Mouse (Mus musculus) hindlimb bud, embryonic 11.5 days (tissue): Measurements from ENCODE around the gene Tns1.

Source experiments
- DNase-seq: peaks from one replicate; pipeline ENCODE4 v3.0.0-alpha.2; 2012; ENCODE audit warnings: low read depth, low spot score; ENCODE audit errors: extremely low spot score

The Tns1 gene

DNA sequence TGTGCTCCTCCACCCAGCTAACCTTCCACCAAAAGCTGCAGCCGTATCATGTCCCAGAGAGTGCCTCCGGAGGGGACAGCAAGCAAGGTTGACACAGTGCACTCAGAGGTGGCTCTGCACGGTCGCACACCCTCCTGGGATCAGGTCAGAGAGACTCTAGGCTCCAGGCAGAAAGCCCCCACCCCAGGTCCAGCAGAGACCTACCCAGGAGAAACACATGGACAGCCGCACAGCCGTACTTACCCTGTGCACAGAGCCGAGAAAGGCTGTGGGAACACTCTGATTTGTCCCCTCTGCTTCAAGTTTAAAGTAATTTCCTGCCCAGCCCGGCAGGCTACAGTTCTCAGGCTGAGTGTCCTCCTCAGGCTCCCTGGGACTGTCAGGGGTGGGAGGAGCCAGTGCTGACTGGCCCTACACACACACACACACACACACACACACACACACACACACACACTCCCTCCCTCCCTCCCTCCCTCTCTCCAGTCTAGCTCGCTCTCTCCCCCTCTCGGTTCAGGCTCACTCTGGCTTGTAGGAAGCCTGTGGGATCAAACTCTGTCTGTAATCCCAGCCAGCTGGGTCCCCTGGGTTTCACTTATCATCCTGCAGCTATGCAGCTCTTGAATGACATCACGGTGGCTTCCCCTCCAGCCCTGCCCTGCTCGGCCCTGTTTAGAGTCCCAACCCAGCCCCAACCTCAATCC is 161.4 kb downstream of the Tns1 start:
- no peak for DNase-seq

DNA sequence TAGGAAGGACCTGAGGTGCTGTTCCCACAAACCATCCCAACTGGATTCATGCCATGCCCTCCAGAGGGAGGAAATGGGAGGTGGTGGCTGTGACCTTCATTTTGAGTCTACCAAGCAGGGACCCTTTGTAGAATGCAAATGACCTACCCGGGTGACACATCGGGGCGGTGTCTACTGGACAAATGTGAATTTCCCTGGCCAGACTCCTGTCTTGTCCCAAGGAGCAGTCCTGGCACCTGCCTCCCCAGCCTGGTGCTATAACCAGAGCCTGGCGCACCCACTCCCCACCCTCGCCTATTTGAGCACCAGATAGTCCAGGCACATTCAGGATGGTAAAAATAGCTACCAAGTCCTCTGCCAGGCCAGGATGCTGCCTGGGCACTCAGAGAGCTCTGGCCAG is 162.2 kb downstream of the Tns1 start:
- no peak for DNase-seq

DNA sequence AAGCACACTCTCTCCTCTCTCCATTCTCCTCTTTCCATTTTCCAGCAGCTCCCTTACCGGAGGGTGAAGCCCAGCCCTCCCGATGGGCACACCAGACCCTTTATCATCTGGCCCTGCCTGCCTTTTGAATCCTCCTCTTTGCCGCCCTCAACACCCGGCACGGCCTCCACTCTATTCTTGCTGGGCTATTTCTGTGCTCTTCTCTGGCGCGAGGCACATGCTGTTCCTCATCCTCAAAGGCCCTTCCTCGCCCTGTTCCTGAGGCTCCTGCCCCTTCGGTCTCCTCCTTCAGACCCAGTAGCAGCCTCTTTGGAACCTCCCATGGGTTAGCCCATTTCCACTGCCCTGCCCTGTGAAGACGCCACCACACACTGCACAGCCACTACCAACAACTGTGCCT is 164.5 kb downstream of the Tns1 start:
- DNase-seq: no peak

DNA sequence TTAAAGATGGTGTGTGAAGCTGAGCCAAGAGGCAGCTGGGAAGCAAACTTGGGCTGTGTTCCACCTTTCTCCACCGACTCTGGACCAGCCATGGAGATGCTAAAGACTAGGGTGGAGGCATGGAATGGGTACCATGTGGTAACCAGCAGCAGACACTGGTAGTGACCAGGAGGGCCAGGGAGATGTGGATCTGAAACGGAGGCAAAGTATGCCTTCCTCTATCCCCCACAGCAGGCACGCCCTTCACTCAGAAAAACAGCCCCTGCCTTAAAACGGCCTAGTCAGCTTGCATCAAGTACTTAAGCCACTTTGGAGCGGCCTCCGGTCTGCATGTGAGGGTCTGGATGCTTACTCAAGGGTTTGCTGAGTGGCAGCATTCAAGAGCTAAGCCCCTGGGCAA is 164.9 kb downstream of the Tns1 start:
- no peak for DNase-seq

DNA sequence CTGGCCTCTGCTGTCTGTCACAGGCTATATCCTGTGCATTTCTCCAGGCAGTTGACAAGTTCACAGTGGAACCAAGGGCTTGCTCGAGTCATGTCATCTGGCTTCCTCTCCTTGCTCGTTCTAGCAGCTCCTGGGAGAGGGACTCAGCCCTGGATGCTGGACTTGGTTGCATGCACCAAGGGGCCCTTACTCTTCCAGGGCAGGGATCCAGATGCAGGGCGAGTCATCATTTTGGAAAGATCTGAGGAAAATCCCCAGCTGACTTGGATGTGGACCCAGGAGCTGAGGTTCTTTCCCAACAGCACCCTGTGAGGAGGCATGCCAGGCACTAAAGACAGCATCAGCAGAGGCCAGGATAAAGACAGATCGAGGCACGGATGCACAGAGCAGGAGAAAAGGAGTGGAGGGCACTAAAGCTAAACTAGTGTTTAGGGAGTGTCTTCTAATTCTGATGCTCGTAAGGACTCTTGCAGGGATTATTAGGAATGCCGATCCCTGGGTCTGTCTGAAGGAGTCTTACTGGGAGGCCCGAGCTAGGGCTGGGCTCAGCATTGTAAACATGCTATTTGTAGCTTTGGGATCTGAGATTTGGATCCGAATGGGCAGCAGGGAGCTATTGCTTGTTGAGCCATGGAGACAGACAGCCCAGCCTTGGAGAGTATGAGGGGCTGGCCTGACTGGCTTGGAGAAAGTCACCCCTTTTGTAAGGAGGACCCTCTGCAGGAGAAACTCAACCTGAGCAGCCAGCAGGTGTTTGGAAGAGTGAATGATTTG is 165.9 kb downstream of the Tns1 start:
- no peak for DNase-seq

DNA sequence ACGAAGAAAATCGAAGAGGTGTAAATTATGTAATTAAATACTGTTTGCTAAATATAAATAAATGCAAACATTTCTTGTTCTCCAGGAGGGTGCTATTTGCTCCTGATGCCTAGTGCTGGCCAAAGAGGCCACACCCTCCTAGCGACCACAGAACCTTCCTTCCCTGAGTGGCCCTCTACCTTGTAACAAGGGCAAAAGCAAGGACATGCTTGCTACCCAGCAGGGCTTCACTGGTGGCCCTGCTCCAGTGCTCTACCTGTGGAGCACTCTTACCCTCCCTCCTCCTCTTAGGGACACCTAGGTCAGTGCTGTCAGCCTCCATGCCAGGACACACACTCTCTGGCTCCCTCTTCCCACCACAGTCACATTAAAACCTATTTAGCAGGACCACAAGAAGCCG is 166.8 kb downstream of the Tns1 start:
- no peak for DNase-seq

DNA sequence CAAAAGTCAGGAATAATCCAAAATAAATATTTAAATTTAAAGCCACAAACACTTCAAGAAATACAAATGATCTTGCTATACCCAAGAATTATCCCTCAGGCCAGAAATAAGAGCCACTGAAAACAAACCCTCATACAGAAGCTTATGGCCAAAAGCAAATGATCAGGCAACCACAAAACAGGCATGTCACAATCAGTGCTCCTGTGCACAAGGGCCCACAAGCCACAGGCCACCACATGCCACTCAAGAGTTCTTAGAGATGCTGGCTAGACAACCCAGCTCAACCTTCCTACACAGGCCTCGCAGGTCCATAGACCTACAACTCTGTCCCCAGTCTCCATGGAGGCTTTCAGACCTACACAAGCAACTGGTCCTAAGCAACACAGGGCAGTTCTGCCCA is 167.9 kb downstream of the Tns1 start:
- DNase-seq: no peak

DNA sequence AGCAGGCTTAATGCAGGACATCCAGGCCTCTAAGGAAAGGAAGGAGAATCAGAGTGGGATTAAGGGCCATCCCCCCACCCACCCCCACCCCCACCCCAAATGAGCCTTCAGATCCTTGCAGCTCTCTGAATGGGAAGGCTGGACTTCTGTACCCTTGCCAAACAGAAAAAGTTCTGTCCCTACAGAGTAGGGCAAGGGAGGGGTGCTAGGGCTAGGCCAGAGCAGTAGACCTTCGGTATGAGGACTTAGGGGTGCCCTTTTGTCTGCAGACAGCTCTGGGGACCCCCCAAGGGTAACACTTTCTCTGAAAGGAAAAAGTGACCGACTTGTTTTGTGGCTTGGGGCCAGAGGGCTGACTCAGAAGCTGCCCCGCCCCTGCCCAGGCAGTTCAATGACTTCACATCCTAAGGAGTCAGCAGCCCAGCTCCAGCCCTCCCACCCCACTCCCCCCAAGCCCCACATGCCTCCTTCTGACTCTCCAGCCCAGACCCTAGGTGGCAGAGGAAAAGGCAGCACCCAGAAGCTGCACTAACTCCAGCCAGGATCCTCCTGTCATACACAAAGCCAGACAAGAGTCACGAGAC is 168.9 kb downstream of the Tns1 start:
- DNase-seq: no peak

DNA sequence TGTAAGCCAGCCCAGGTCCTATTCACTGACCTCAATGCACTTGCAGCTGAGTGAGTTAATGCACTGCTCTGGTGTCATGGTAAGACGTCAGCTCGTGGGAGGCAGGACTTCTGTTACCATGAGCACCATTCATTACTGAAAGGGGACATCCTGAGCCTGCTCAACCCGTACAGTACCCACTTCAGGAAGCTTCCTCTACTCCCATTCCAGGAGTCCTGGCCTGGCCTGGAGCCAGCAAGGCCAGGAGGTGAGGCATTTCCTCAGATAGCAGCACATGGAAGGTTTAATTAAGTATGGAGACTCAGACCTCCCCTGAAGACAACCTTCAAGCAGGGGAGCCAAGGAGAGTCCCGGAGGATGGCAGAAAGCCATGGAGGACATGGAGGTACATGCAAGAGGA is 169.6 kb downstream of the Tns1 start:
- no peak for DNase-seq

DNA sequence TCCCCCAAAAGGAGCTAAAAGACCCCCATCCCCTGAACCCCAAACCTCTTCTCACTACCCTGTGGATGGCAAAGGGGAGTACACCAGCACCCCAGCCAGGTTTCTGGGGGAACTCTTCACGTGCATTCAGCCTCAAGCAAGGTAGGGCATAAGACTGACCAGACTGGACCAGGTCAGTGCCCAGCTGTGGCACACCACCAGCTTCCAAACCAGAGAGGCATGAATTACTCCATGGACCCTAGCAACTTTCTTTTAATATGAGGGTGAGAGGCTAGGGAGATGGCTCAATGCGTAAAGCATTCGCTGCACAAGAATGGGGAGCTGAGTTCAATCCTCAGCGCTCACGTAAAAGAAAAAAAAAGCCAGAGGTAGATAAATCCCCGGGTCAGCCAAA is 170.2 kb downstream of the Tns1 start:
- DNase-seq: no peak

DNA sequence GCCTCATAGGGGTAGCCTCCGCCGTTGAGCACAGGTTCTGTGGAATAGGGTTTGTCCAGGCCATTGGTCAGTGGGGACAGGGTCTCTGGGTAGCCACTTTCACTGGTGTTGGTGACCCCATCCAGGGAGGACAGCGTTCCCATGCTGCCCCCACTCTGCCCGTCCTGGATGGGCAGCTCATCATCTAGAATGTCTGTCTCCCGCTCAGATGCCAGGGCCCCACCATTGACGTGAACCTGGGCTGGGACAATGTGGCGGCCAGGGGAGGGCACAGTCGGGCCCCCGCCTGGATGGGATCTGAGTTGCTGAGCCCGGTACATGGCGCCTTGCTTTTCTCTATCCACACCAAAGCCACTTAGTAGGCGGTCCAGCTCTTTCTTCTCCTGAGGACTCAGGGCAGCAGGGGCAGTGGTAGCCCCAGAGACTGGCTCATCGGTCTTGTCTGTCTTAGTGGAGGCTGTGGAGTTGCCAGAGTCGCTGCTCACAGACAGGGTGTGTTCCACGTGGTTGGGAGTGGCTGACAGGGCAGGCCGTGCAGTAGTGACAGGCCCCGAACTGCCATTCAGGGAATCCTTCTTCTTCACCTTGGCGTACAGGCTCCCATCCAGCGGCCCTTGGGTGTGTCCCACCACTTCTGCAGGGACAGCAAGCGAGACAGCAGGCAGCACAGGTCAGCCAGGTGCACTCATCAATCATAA is 170.8 kb downstream of the Tns1 start:
- no peak for DNase-seq

DNA sequence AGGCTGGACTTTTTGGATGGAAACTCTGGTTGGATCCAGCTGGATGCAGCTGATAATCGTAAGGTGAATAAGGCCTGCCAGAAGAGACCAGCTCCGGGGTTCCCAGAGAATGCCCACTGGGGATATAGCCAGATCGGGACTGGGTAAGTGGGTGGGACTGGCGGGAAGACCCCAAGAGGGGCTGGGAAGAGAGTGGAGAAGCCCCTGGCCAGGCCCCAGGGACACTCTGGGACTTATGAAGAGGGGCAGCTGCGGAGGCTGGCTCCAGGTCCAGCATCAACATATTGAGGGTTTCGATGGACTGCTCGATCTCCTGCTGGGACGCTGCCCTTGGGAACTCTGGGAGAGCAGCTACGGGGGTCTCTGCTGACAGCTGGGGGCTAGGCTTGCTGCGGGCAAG is 171.7 kb downstream of the Tns1 start:
- DNase-seq: no peak

DNA sequence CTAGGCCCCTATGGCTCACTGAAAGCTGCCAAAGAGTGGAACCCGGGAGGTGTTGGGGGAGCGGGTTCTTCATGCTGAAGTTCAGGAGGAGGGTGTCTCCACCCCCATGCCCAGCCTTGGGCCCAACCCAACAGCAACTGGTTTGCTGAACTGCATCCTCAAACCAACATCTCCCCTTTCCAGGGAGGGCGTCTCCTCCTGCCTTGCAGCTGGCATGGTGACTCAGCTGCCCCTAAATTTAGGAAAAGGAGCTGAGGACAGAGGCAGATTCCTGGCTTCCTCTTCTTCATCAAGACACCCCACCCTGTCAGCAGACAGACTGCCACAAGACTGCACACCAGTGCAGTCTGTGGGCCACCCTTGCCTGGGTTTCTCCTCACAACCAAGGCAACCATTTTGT is 173.1 kb downstream of the Tns1 start:
- no peak for DNase-seq

DNA sequence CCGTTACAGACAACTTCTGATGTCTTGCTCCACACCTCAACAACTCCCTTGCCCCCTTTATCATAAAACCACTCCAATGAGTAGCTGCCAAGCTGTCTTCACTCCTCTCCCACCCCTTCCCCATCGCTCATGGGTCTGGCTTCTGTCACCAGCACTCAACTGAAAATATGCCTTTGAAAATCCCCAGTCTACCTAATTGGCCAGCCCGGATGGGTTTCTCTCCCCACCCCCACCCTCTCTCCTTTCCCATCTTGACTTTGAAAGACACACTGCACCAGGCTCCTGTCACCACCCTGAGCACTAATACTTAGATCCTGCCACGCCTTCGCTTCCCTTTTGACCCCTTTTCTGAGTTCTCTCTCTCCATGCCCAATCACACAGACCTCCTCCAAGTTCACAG is 175.5 kb downstream of the Tns1 start:
- DNase-seq: no peak

DNA sequence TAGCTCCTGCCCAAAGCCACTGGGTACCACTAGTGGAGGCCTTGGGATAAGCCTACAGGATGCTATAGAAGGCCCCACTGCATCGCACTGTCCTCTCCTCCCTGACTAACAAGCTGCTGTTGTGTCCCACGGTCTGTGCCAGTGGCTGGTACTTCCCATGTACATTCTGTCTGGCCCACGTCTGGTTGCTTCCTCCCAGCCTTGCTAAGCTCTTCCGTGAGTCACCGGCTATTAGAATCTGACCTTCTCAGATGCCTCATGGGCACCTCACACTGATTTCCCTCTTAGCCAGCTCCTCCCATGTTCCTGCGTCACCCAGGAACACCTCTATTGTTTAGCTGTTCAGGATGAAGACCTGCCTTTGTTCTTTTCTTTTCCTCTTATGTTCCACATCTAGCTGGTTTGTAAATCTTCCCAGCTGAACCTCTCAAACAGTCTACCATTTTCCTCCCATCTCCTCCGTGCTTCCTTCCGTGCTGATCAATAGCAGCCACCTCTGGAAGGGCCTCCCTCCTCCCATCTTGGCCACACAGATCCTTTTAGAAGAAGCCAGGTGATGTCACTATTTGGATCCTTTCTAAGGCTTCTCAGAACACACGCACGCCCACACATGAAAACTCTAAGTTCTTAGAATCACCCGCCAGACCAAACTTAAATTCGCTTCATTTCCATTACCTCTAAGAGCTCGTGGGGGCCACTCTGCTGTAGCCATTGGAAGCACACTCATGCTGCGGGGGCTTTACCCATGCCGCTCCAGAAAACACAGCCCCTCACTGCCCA is 176.5 kb downstream of the Tns1 start:
- DNase-seq: no peak

DNA sequence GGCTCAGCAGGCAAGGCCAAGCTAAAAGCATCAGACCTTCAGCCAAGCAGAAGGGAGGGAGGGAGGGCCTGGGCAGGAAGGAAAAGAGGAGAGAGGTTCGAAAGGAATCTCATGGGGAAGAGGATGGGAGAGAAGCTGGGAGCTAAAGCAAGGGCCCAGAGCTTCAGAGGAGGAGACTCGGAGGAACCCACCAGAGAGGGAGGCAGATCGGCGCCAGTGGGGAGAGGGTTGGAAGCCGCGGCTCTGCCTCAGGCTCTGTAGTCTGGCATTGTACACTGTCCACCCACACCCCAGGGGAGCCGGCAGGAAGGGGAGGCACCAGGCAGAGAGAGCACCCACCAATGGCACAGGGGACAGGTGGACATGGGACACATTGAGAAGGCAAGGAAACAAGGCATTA is 177.5 kb downstream of the Tns1 start:
- no peak for DNase-seq

DNA sequence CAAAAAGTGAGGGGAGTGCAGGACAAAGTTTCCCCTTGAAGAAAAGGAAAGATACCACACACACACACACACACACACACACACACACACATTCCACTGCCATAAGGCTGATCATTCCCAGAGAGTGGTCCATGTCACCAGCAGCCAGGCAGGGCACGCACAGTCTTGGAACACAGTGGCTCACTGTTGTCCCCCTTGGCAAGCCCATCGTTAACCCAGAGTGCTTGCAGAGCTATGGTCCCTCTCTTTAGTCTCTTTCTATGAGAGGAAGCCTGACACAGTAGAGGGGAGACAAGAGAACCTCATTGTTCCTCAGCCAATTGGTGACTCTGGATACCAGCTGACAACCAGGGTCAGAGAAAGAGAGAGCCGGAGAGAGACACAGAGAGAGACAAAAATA is 179.9 kb downstream of the Tns1 start:
- no peak for DNase-seq

DNA sequence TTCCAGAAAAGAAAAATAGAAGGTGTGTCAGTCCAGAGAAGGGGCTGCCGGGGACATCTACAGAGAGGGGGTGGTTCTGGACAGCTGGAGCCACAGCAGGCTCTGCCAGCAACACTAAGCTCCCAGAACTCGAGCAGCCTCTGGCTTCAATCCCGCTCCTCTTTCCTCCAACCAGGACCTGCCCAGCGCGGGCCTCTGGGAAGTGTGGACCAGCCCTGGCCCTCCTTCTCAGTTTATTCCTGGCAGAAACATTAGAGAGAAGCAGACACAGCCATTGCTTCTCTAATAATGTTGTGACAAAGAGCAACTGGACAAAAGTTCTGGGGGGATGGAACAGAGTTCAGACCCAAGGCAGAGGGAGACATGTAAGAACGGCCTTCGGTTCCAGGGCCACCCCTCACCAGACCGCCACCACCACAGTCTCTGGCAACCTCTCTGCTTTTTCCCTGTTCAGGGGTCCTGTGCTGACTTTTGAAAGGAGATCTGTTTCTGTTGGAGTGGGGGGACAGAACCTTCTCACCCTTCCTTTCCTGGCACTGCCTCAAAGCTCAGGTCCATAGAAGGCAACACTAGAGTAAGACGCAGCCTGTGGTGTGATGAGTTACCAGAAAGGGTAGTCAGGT is 180.5 kb downstream of the Tns1 start:
- DNase-seq: no peak

DNA sequence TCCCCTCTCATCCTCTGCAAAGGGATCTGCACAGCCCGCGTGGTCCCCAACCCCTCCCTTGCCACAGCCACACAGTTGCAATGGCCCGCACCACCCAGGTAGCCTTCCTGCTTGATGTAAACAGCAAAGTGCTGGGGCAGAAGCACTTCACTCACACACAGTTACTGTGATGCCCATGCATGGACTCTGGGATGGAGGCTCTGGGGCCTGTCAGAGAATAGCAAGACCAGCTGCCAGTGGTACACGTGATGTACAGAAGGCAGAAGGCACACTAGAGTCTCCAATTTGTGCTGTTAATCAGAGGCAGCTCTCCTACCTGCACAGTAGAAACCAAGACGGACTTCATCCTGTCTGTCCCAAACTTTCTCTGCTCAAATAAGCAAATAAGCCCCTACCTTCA is 181.0 kb downstream of the Tns1 start:
- no peak for DNase-seq

DNA sequence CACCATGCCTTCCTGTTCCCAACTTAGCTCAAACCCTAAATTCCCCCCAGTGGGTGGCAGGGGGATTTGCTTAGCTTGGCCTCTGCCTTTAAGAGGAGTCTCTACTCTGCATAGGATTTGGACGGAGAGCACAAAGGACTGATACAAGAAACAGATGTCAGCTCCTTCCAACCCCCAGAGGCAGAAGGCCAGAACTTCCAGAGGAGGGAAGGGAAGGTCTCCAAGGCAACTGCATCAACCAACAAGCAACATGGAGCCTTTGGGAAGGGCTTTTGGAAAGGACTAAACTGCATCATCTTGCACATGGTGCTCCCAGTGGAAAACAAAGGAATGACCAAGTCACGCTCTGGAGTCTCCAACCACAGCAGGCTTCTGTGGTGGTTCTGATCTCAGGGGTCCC is 182.0 kb downstream of the Tns1 start:
- DNase-seq: no peak

DNA sequence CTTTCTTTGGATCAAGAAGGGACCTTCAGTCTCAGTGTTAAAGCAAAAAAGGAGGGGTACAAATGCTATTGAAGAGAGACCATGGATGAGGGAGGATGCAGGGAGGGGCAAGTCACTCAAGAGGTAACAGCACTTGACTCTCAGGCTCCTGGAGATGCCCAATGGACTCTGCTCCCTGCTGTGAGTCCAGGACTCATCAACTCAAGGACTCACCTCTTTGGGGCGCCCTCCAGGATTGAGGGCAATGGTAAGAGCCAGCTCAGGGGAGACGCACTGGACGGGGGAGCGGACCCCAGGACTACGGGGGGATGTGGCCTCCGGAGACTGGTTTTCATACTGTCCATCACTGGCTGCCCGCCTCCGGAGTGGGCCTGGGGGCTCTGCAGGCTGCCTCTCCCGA is 182.6 kb downstream of the Tns1 start:
- no peak for DNase-seq
